Mouse (Mus musculus): ENCODE results near the gene Drosha. TPM values are rescaled to one million over a fixed set of nuclear protein-coding genes. Genes with fewer than 3 reads are reported as not detected.
"Not testable (repeated sequence)": the region's sequence is repeated elsewhere in the genome, so short reads cannot be mapped to it uniquely, and the experiment has no call there.

Gene Drosha
- polyA plus RNA-seq, 1 experiment from 2014 or later, result 52.6 TPM

DNA sequence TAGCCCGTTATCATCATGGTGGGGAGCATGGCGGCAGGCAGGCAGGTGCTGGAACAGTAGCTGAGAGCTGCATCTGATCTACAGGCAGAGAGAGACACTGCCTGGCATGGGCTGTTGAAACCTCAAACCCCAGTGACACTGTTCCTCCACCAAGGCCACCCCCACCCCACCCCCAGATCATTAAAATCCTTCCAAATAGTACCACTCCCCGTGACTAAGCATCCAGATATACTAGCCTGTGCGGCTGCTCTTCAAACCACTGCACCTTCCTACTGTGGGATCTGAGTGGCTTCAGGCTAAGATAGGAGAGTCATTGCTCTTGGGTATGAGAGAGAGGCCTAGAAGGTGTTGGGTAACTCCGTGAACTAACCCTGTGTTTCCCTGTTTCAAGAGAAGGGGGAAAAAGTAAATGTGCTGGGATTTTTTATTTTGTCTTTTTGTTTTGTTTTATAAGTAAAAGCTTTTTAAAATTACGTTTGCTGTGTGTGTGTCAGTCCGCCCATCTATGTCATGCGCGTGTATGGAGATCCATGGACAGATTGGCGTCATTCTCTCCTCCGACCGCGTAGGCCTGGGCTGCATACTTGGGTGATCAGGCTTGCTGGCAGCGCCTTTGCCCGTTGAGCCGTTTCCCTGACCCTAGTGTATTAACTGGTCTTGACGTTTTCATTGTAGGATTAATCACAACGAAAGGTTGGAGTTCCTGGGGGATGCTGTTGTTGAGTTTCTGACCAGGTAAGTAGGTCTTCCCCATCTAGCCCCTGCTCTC lies 76.0 kb downstream of the Drosha start:
- no peak overlapping the region for H3K4me3 ChIP-seq
- WGBS, result 92% methylated on average over 18 of the region's 18 CpGs
- no peak overlapping the region for H3K27ac ChIP-seq
- peak; percentile 66 for DNase-seq (ENCODE audit: low spot score)
- no peaks in the 10 kb centered on the region for H3K4me1 ChIP-seq
- H3K27me3 ChIP-seq (ENCODE audit: insufficient read depth, poor library complexity, severe bottlenecking), result no peaks in the 10 kb centered on the region
- H3K36me3 ChIP-seq, result peaks cover 84% of the 10 kb centered on the region
- no peaks in the 10 kb centered on the region for H3K9me3 ChIP-seq

DNA sequence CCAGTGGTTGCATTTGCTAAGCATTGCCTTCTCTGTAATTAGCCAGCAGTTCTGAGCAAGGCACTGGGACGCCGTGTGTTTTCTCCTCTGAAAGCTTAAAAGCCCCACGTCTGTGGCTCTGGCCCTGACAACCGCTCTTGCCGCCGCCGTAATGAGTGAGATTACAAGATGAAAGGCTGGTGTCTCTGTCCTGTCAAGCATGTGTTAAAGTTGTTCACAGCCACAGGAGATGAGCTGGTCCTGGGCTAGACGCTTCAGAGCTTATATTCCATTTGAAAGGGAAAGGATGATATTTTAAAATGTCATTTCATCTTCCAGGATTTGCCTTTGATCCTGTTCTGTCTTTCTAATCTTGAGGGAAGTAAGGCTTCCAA lies 76.6 kb downstream of the Drosha start:
- Histone ChIP-seq H3K4me3 (no peak overlapping the region), H3K36me3 (peaks cover 82% of the 10 kb centered on the region), H3K27ac (no peak overlapping the region), H3K27me3 (ENCODE audit: insufficient read depth, poor library complexity, severe bottlenecking) (no peaks in the 10 kb centered on the region), H3K4me1 (no peaks in the 10 kb centered on the region), H3K9me3 (no peaks in the 10 kb centered on the region)
- no peak for DNase-seq (ENCODE audit: low spot score)
- WGBS, result 74% methylated on average over 8 of the region's 8 CpGs

DNA sequence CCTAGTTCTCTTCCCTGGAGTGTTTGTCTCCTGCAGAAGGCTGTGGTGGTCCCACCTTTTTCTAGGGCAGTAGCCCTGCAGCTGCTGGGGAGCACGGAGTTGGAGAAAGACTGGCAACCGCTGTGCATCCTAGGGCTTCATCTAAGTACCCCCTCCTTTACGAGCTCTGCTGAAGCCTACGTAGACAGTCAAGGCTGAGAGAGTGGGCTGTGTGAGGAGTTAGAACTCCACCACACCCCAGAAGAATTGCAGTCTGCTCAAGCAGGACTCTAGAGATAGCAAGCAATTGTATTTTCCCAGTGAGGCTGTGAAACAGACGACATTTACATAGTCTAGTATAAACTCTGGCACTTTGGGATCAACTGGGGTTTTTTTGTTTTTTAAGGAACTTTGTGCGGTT lies 79.8 kb downstream of the Drosha start:
- Histone ChIP-seq H3K4me3 (no peak overlapping the region), H3K27me3 (ENCODE audit: insufficient read depth, poor library complexity, severe bottlenecking) (no peaks in the 10 kb centered on the region), H3K27ac (no peak overlapping the region), H3K4me1 (peaks cover 17% of the 10 kb centered on the region), H3K9me3 (no peaks in the 10 kb centered on the region), H3K36me3 (peaks cover 62% of the 10 kb centered on the region)
- DNase-seq (ENCODE audit: low spot score), result peak; percentile 38
- WGBS, result 86% methylated on average over 6 of the region's 6 CpGs

DNA sequence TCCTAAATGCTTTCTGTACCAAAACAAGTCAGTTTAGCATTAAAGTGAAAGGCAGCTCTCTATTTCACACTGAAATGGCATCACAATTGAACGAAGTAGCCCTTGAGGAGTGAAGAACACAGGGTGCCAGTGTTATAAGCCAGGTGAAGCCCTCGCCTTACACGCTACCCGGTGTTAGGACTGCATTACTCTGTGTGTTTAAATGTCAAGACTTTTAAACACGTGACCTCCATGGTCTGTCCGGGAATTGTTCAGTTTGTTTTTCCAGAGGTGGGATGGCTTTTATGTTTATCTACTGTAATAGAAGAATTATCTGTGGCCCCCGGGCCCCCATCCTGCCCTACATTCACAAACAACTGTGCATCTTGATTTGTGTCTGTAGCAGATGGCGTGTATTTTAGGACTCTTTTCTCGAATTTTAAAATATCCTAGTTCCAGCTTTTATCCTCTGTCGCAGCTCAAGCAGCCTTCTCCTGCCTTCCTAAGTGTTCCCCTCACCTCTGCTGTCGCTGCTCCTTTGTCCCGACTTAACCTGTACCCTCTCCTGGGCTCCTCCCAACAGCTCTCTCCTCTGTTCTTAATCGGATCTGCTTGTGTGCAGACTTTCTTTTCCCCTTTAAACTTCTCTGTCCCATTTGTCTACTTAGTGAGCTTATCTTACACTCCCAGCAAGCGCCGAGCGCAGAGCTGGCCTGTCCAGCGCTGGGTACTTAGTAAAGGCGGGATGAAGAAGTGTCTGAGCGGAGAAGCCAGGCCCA lies 83.5 kb downstream of the Drosha start:
- H3K4me3 ChIP-seq, result peak overlapping the region; percentile 18; the same call in 1 of the 2 replicates
- no peaks in the 10 kb centered on the region for H3K27me3 ChIP-seq (ENCODE audit: insufficient read depth, poor library complexity, severe bottlenecking)
- 53% methylated on average over 19 of the region's 19 CpGs for WGBS
- H3K27ac ChIP-seq, result peak overlapping the region; percentile 63; the same call in 1 of the 2 replicates
- peaks cover 25% of the 10 kb centered on the region for H3K4me1 ChIP-seq
- peak; percentile 76 for DNase-seq (ENCODE audit: low spot score)
- no peaks in the 10 kb centered on the region for H3K9me3 ChIP-seq
- peaks cover 46% of the 10 kb centered on the region for H3K36me3 ChIP-seq

DNA sequence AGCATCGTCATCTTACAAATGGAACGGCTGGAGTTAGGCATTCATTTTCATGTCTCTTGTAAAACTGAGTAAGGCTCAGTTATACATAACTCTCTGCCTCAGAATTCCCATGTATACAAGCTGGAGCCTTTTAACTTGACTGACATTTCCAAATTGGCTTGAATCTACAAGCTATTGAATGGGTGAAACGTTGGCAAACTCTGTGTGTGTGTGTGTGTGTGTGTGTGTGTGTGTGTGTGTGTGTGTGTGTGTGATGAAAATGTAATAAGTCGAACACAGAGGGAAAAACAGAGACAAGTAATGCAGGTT lies 84.1 kb downstream of the Drosha start:
- Histone ChIP-seq H3K27ac (peak overlapping the region; percentile 63; the same call in 1 of the 2 replicates), H3K4me3 (no peak overlapping the region), H3K27me3 (ENCODE audit: insufficient read depth, poor library complexity, severe bottlenecking) (no peaks in the 10 kb centered on the region), H3K4me1 (peaks cover 25% of the 10 kb centered on the region), H3K9me3 (no peaks in the 10 kb centered on the region), H3K36me3 (peaks cover 45% of the 10 kb centered on the region)
- 47% methylated on average over 4 of the region's 4 CpGs for WGBS
- DNase-seq (ENCODE audit: low spot score), result peak; percentile 43

DNA sequence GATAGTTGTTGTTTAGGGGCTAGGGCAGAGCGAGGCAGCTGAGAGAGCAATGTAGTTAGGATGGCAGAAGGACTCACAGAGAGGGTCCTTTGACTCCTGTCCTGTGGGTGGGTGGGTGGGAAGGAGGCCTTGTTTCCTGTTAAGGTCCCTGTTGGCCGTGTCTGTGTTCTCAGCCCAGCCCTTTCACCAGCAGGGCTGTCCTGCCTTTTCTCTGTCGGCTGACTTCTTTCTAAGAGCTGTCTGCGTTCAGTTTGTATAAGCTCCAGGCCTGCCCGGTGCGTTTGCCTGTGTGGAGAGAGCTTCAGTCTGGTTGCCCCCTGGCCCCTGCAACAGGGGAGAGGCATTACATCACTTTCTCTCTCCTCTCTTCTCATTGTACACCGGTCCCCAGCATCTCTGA lies 84.6 kb downstream of the Drosha start:
- DNase-seq (ENCODE audit: low spot score), result peak; percentile 76
- peak overlapping the region; percentile 59 for H3K27ac ChIP-seq
- H3K36me3 ChIP-seq, result peaks cover 44% of the 10 kb centered on the region
- H3K9me3 ChIP-seq, result no peaks in the 10 kb centered on the region
- H3K4me3 ChIP-seq, result no peak overlapping the region
- peaks cover 25% of the 10 kb centered on the region for H3K4me1 ChIP-seq
- WGBS, result 45% methylated on average over 7 of the region's 7 CpGs
- no peaks in the 10 kb centered on the region for H3K27me3 ChIP-seq (ENCODE audit: insufficient read depth, poor library complexity, severe bottlenecking)

DNA sequence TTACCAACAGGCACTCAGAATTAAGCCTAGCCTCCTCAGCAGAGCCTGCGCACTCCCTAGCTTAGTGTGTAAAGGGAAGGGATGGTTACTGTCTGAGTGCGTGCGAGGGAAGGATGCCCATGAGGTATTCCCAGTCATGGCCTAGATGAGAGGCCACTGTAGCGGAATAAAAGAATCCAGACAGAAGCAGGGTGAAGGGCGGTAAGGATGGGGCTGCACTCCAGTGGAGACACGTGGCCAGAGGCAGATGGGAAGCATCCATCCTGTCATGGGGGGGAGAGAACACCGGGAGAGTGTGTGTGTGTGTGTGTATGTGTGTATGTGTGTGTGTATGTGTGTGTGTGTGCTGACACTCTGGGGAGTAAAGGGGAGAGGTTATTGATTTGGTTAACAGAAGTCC lies 86.5 kb downstream of the Drosha start:
- H3K27ac ChIP-seq, result no peak overlapping the region
- DNase-seq (ENCODE audit: low spot score), result peak; percentile 55
- H3K27me3 ChIP-seq (ENCODE audit: insufficient read depth, poor library complexity, severe bottlenecking), result no peaks in the 10 kb centered on the region
- H3K4me1 ChIP-seq, result peaks cover 25% of the 10 kb centered on the region
- H3K36me3 ChIP-seq, result peaks cover 46% of the 10 kb centered on the region
- no peaks in the 10 kb centered on the region for H3K9me3 ChIP-seq
- 89% methylated on average over 7 of the region's 7 CpGs for WGBS
- H3K4me3 ChIP-seq, result no peak overlapping the region

DNA sequence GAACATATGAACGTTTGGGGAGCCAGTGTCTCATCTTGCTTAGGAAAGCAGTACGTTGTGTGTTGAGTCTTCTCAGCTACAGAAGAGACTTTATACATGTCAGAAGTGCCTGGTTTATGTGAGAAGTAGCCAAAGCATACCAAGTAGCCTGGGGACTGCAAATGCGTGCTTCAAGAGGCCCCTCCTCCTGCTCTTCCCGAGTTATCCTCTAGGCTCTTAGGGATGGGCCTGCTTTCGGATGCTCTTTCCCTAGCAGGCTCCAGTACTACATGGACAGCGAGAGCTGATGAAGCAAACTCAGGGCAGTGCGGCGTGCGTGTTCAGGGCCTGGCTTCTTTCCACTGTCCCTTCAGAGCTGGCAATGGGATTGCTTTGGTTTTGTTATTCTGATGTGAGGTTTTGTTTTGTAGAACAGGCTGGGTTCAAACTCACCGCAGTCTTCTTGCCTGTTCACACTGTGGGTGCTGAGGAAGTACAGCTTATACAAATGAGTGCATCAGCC lies 91.8 kb downstream of the Drosha start:
- WGBS, result 87% methylated on average over 10 of the region's 10 CpGs
- peaks cover 73% of the 10 kb centered on the region for H3K36me3 ChIP-seq
- peak; percentile 31 for DNase-seq (ENCODE audit: low spot score)
- H3K27me3 ChIP-seq (ENCODE audit: insufficient read depth, poor library complexity, severe bottlenecking), result no peaks in the 10 kb centered on the region
- no peak overlapping the region for H3K27ac ChIP-seq
- no peak overlapping the region for H3K4me3 ChIP-seq
- H3K9me3 ChIP-seq, result no peaks in the 10 kb centered on the region
- H3K4me1 ChIP-seq, result no peaks in the 10 kb centered on the region

DNA sequence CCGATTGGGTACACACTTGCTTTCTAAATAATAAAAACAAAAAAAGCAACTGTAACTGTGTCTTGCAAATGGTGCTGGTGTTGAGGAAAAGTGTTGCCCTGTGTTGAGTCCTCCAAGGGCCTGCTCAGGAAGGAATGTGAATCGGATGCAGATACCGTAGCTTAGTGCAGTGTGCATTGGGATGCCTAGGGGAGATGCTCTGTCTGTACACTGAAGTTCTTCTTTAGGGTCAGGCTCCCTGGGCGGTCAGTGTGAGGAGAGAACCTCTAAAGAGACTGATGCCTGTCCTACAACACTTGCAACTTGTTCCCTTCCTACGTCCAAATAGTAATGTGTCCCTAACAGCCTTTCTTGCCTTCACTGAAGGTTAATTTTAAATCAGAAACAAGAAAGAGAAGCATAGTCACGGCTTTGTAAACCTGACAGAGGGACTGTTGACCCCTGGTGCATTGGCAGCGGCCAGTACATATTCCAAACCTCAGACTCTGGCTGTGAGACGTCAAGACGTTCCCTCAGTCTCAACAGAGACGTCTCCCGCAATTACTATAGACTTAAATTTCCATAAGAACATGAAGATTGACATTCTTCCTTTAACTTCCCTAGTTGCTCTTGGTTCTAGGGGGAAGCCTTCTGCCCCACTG lies 94.8 kb downstream of the Drosha start:
- peaks cover 71% of the 10 kb centered on the region for H3K36me3 ChIP-seq
- not testable (repeated sequence) for H3K4me3 ChIP-seq; H3K27ac ChIP-seq; H3K27me3 ChIP-seq (ENCODE audit: insufficient read depth, poor library complexity, severe bottlenecking); H3K9me3 ChIP-seq; H3K4me1 ChIP-seq
- 90% methylated on average over 11 of the region's 11 CpGs for WGBS
- DNase-seq (ENCODE audit: low spot score), result peak; percentile 56

DNA sequence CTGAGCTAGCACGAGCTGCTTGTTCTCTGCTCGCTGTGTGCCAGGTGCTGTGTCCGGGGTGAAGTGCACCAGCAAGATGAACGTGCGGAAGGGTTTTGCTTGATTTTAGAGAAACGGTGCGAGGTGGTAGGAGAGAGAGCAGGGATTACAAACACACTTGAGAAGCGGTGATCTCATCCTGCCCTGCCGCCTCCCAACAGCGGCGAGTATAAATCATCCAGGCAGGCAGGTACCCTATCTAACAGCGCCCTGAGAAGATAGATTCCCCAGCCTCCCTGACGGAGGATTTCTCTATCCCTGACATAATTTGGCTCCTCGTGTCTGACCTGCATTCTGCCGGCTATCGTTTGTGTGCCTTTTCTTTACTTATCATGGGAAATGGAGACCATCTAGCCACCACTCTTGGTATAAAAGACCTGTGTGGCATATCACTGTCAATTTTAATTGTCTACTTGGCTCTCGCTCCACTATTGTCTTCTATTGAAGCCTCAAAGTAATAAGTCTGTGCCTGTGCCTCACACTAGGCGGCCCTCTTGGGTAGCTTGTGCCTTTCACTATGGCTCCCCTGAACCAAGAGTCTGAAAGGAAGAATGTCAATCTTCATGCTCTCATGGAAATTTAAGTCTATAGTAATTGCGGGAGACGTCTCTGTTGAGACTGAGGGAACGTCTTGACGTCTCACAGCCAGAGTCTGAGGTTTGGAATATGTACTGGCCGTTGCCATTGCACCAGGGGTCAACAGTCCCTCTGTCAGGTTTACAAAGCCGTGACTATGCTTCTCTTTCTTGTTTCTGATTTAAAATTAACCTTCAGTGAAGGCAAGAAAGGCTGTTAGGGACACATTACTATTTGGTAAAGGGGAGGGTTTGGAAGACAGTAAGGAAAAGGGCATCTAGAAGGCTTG lies 95.6 kb downstream of the Drosha start:
- H3K36me3 ChIP-seq, result peaks cover 70% of the 10 kb centered on the region
- H3K27me3 ChIP-seq (ENCODE audit: insufficient read depth, poor library complexity, severe bottlenecking), result no peaks in the 10 kb centered on the region
- no peak overlapping the region for H3K27ac ChIP-seq
- 88% methylated on average over 24 of the region's 24 CpGs for WGBS
- DNase-seq (ENCODE audit: low spot score), result peak; percentile 66
- H3K9me3 ChIP-seq, result no peaks in the 10 kb centered on the region
- H3K4me3 ChIP-seq, result no peak overlapping the region
- no peaks in the 10 kb centered on the region for H3K4me1 ChIP-seq

DNA sequence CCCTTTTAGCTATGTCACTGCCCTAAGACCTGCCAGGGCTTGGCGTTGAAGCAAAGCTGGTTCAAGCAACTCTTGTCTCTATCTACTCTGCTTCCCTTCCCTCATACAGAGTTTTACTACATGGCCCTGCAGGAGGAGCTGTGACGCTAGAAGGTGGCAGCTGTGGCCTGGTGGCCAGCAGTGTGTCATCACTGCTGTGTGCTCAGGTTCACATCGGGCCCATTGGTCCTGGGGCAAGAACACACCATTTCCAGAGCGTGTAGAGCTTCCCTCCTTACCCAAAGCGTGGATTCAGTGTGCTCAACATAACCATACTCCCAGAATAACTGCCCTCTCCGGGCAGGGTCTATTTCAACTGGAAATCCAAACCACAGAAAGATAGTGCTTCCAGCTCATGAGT lies 97.3 kb downstream of the Drosha start:
- DNase-seq (ENCODE audit: low spot score), result peak; percentile 70
- H3K27me3 ChIP-seq (ENCODE audit: insufficient read depth, poor library complexity, severe bottlenecking), result no peaks in the 10 kb centered on the region
- no peaks in the 10 kb centered on the region for H3K9me3 ChIP-seq
- H3K4me3 ChIP-seq, result no peak overlapping the region
- H3K4me1 ChIP-seq, result no peaks in the 10 kb centered on the region
- WGBS, result 88% methylated on average over 6 of the region's 6 CpGs
- H3K36me3 ChIP-seq, result peaks cover 70% of the 10 kb centered on the region
- no peak overlapping the region for H3K27ac ChIP-seq

DNA sequence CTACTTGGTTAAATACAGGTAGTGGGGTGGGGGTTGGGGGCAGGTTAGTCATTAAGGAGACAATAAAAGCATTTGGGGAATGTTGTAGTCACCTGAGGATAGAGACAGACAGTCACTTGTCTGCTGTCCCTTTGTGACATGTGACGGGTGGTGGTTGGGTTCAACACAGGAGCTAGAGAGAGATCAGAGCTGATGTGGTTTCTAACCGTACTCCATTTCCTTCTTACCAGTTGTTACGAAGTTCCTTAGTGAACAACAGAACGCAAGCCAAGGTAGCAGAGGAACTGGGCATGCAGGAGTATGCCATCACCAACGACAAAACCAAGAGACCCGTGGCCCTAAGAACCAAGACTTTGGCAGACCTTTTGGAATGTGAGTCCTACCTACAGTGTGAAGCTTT lies 99.2 kb downstream of the Drosha start:
- no peak overlapping the region for H3K4me3 ChIP-seq
- DNase-seq (ENCODE audit: low spot score), result no peak
- peaks cover 63% of the 10 kb centered on the region for H3K36me3 ChIP-seq
- no peaks in the 10 kb centered on the region for H3K4me1 ChIP-seq
- H3K9me3 ChIP-seq, result no peaks in the 10 kb centered on the region
- no peak overlapping the region for H3K27ac ChIP-seq
- H3K27me3 ChIP-seq (ENCODE audit: insufficient read depth, poor library complexity, severe bottlenecking), result no peaks in the 10 kb centered on the region
- WGBS, result 91% methylated on average over 6 of the region's 6 CpGs

Measured in heart, embryonic 10.5 days (tissue).